Mouse (Mus musculus) midbrain, embryonic 11.5 days (tissue): ENCODE results near the gene Atxn1. TPM values are rescaled to one million over a fixed set of nuclear protein-coding genes. Genes with fewer than 3 reads are reported as not detected.

Source experiments
- ATAC-seq: fragments of 200-750 bp; cut with Nextera tagmentation; 2 replicates; pipeline ENCODE4 v1.8.0; 2017; ENCODE audit warnings: moderate TSS enrichment, moderate library complexity; ENCODE audit not compliant: low FRiP score
- DNase-seq: peaks from one replicate; pipeline ENCODE4 v3.0.0; 2015; ENCODE audit warnings: low spot score; ENCODE audit errors: missing footprints
- H3K27ac ChIP-seq: fragments of 300-500 bp; sonication (generic); 2 replicates; pipeline ENCODE4 v1.5.1; 2014; ENCODE audit warnings: low read depth, low read length
- H3K27me3 ChIP-seq: fragments of 300-500 bp; sonication (generic); 2 replicates; pipeline ENCODE4 v1.6.1; 2014; ENCODE audit warnings: mild to moderate bottlenecking, low read length, moderate library complexity, mixed read lengths; ENCODE audit not compliant: control insufficient read depth, insufficient read depth
- H3K36me3 ChIP-seq: fragments of 300-500 bp; sonication (generic); 2 replicates; pipeline ENCODE4 v1.6.1; 2014; ENCODE audit warnings: mild to moderate bottlenecking, low read length, moderate library complexity, mixed read lengths; ENCODE audit not compliant: control insufficient read depth, insufficient read depth
- H3K4me1 ChIP-seq: fragments of 300-500 bp; sonication (generic); 2 replicates; pipeline ENCODE4 v1.6.1; 2014; ENCODE audit warnings: low read length; ENCODE audit not compliant: control insufficient read depth, insufficient read depth
- H3K4me2 ChIP-seq: fragments of 300-500 bp; sonication (generic); 2 replicates; pipeline ENCODE4 v1.6.1; 2014; ENCODE audit warnings: mild to moderate bottlenecking, moderate library complexity
- H3K4me3 ChIP-seq: fragments of 300-500 bp; sonication (generic); 2 replicates; pipeline ENCODE4 v1.5.1; 2014; ENCODE audit warnings: low read depth, low read length
- H3K9ac ChIP-seq: fragments of 300-500 bp; sonication (generic); 2 replicates; pipeline ENCODE4 v1.6.1; 2014; ENCODE audit warnings: low read length
- H3K9me3 ChIP-seq: fragments of 300-500 bp; sonication (generic); 2 replicates; pipeline ENCODE4 v1.6.1; 2016; ENCODE audit warnings: low read length; ENCODE audit not compliant: control insufficient read depth
- WGBS: fragments of 180-500 bp; shearing (Covaris S2); extraction: QIAGEN DNeasy Blood & Tissue Kit; methylation state at CpG from one replicate; pipeline ENCODE4 v1.1.7; 2014; 5-methylcytosine and 5-hydroxymethylcytosine counted together
- polyA plus RNA-seq: library from polyadenylated mRNA; unstranded; fragments of >200 nt; fragmentation: Nextera tagmentation; extraction: Ambion mirVana; gene quantifications from 2 replicates; pipeline ENCODE4 v1.2.1, GENCODE M21; 2014

Atxn1 gene
- polyA plus RNA-seq, 1 experiment from 2014 or later: 1.7 TPM

DNA sequence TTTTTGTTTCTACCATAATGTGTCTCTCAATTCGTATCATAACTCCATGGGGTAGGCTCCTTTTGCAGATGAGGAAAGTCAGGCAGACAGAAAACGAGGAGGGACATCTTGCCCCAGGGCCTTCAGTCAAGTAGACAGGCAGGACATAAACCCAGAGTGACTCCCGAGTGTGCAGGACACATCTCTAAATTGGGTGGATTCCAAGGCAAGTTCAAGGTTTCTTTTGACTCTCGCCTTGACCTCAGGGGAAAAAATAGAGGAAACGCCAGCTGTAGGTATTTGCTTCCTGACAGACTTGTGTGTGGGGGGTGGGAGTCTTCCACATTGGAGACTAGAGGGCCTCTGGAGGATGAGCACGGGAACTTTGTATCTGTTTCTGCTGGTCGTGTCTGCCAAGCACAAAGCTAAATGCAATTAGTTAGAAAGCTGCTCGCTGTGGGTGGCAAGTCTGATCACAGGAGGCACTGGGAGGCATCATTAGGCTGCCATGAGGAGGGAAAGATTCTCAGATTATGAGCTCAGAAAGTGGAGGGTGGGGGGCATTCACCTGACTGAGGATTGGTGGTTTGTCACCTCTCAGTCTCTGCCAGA, 449.9 kb downstream of the Atxn1 start:
- no peak for DNase-seq

DNA sequence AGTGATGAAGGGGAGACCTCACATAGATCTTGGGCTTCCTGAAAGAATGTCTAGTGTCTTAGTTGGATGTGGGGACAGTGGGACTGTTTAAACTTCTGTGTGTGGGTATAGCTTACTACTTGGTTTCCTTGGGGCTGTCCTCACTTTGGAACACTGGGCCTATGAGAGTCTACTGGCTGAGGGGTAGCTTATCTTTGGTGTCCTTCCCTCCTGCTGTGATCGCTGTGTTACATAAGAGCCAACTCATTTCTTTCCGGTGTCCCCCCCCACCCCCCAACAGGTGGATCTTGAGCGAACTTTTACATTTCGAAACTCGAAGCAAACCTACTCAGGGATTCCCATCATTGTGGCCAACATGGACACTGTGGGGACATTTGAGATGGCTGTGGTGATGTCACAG, 450.7 kb downstream of the Atxn1 start:
- H3K4me2 ChIP-seq: no peak overlapping the region
- WGBS: 84% methylated on average over 5 of the region's 5 CpGs
- peaks cover 12% of the 10 kb centered on the region for H3K4me1 ChIP-seq
- no peak overlapping the region for H3K9ac ChIP-seq
- no peaks in the 10 kb centered on the region for H3K9me3 ChIP-seq
- no peak overlapping the region for H3K4me3 ChIP-seq
- H3K27ac ChIP-seq: no peak overlapping the region
- no peaks in the 10 kb centered on the region for H3K36me3 ChIP-seq
- no peaks in the 10 kb centered on the region; the same call in 1 of the 2 replicates for H3K27me3 ChIP-seq
- ATAC-seq (no peak), DNase-seq (no peak)

More for the DNA sequence above, 449.9 kb downstream of the Atxn1 start:
- no peaks in the 10 kb centered on the region for H3K9me3 ChIP-seq
- no peak overlapping the region for H3K4me2 ChIP-seq
- peaks cover 12% of the 10 kb centered on the region for H3K4me1 ChIP-seq
- no peak for ATAC-seq
- no peaks in the 10 kb centered on the region for H3K36me3 ChIP-seq
- 68% methylated on average over 8 of the region's 8 CpGs for WGBS
- H3K9ac ChIP-seq: no peak overlapping the region
- no peaks in the 10 kb centered on the region; the same call in 1 of the 2 replicates for H3K27me3 ChIP-seq
- no peak overlapping the region for H3K27ac ChIP-seq
- H3K4me3 ChIP-seq: no peak overlapping the region

DNA sequence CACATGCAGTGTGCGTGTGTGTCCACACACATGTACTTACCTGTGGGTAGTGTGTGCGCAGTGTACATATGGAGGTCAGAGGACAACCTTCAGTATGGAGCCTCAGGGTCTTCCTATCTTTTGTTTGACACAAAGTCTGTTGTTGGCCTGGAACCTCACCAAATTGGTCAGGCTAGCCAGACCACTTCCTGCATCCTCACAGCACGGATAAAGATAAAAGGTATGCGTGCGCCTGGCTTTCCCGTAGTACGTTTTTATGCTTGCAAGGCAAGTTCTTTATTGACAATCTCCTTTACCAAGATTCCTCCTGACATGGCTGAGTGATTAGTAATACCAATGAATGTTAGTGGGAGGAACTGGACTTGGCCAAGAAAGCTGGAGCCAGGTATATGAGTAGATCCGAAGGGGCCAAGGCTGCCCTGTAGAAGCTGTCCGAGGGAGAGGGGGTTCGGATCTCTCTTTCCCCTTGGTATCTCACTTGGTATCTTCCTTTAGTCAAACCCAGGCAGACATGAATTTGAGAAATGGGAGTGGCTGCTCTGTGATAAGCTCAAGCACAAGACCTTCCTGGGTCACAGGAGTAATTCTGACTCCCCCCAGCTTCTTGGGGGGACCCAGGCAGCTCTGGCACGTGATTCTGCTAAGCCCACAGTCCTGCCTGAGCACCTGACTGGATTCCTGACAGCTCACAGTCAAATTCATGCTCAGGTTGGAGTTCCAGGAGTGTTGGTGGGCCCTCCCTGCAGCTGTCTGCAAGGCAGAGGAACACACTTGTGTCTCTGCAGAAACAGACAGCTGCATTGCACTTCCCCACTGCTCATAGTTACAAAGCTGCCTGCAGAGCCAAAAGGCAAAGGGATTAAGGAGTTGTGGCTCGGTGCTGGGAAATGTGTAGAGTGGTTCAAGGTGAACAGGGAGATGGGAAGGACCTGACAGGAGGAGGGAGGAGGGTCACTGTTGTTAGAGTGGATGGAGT, 451.5 kb downstream of the Atxn1 start:
- Histone ChIP-seq H3K4me1 (peaks cover 14% of the 10 kb centered on the region), H3K4me2 (no peak overlapping the region), H3K27ac (no peak overlapping the region), H3K9me3 (no peaks in the 10 kb centered on the region), H3K4me3 (no peak overlapping the region), H3K9ac (no peak overlapping the region), H3K27me3 (no peaks in the 10 kb centered on the region; the same call in 1 of the 2 replicates), H3K36me3 (no peaks in the 10 kb centered on the region)
- DNase-seq (no peak), ATAC-seq (no peak)
- 77% methylated on average over 12 of the region's 12 CpGs for WGBS

DNA sequence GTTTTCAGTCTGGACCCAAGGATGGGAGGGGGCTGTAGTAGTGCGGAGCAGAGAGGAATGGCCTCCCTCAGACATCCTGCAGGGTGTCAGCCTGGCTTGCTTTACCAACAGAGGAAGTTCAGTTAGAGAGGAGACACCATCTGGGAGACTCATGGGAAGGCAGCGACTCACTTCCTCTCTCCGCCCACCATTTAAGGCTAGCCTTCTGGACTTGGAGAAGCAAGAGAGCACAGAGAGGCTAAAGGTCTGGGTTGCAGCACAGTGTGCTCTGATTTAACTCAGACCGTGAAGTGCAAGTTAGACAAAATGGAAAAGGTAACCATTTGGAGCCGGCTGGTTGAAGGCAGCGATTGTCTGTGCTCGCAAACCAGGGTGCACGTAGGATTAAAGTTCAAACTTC, 452.3 kb downstream of the Atxn1 start:
- H3K27ac ChIP-seq: no peak overlapping the region
- DNase-seq (no peak), ATAC-seq (no peak)
- no peak overlapping the region for H3K4me2 ChIP-seq
- no peaks in the 10 kb centered on the region; the same call in 1 of the 2 replicates for H3K27me3 ChIP-seq
- H3K36me3 ChIP-seq: no peaks in the 10 kb centered on the region
- no peak overlapping the region for H3K9ac ChIP-seq
- peaks cover 14% of the 10 kb centered on the region for H3K4me1 ChIP-seq
- WGBS: 81% methylated on average over 8 of the region's 8 CpGs
- no peak overlapping the region for H3K4me3 ChIP-seq
- no peaks in the 10 kb centered on the region for H3K9me3 ChIP-seq

DNA sequence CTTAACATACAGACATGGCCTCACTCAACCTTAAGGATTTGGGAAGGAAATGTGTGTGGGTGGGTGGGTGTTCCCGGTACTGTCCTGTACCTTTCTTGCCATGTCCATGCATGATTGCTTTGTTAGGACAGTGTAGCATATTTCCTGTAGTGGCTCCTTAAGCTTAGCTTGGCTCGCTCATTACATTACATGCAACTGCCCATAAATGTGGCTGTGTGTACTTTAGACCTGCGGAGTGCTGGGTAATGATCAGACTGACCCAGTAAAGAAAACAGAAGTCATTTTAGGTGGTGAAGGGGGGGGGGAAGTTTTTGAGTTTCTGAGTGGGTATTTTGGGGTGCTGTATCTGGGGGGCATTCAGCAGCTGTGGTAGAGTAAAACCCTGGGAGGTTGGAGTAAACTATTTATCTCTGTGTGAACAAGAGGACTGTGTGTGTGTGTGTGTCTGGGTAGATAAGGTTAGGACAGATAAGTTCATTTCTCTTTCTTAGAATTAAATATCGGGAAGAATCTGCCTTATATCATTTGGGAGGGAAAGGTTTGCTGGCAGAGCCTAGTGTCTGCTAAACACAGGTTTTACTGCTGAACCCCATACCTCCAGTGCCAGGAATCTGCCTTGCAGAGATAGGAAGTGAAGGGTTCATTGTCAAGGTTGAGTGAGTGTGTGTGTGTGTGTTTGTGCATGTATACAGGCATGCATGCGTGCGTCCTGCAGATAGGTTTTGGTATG, 452.9 kb downstream of the Atxn1 start:
- H3K9me3 ChIP-seq: no peaks in the 10 kb centered on the region
- ATAC-seq (no peak), DNase-seq (no peak)
- H3K27me3 ChIP-seq: no peaks in the 10 kb centered on the region; the same call in 1 of the 2 replicates
- no peak overlapping the region for H3K27ac ChIP-seq
- peaks cover 10% of the 10 kb centered on the region for H3K4me1 ChIP-seq
- 87% methylated on average over 6 of the region's 6 CpGs for WGBS
- H3K4me2 ChIP-seq: no peak overlapping the region
- H3K9ac ChIP-seq: no peak overlapping the region
- H3K36me3 ChIP-seq: no peaks in the 10 kb centered on the region
- no peak overlapping the region for H3K4me3 ChIP-seq

DNA sequence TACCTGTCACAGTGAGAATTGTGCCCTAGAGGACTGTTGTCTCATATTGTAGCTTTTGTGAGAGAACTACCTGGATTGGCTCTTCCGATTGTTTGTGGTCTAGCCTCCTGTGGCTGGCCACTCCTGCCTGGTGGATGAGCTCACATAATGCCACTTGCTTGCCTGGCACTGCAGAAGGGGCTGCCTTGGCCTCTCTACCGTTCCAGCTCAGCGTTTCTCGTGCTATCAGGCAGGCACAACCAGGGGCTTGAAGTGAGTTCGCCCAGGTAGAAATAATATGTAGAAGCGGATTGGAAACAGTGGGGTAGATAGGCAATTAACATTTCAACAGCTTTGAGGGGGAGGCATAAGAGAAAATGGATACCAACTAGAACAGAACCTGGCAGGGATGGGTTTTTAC, 455.4 kb downstream of the Atxn1 start:
- no peaks in the 10 kb centered on the region; the same call in 1 of the 2 replicates for H3K27me3 ChIP-seq
- WGBS: 67% methylated on average over 6 of the region's 6 CpGs

DNA sequence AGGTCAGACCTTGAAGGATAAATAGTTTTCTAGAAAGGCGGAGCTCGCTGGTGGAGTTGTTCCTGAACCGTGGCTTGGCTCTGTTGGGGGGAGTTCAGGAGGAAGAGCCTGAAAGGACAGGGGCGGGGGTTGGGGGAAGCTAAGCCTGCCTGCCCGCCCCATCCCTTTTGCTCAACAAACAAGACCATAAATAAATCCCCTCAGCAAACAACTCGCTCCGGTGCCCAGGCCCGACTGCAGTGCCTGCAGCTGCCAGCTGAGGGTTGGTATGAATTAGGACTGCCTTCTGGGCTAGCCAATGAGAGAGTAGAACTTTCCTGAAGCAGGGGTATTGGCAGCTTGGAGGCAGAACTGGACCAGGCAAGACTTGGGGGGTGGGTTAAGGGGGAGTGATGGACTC, 456.3 kb downstream of the Atxn1 start:
- ATAC-seq: peak; percentile 67
- 4% methylated on average over 8 of the region's 8 CpGs for WGBS

More for the DNA sequence above, 455.4 kb downstream of the Atxn1 start:
- Histone ChIP-seq H3K36me3 (no peaks in the 10 kb centered on the region), H3K27ac (no peak overlapping the region), H3K4me2 (no peak overlapping the region), H3K9ac (no peak overlapping the region), H3K4me1 (peaks cover 4% of the 10 kb centered on the region; the same call in 1 of the 2 replicates), H3K4me3 (no peak overlapping the region), H3K9me3 (no peaks in the 10 kb centered on the region)
- DNase-seq (no peak), ATAC-seq (no peak)

DNA sequence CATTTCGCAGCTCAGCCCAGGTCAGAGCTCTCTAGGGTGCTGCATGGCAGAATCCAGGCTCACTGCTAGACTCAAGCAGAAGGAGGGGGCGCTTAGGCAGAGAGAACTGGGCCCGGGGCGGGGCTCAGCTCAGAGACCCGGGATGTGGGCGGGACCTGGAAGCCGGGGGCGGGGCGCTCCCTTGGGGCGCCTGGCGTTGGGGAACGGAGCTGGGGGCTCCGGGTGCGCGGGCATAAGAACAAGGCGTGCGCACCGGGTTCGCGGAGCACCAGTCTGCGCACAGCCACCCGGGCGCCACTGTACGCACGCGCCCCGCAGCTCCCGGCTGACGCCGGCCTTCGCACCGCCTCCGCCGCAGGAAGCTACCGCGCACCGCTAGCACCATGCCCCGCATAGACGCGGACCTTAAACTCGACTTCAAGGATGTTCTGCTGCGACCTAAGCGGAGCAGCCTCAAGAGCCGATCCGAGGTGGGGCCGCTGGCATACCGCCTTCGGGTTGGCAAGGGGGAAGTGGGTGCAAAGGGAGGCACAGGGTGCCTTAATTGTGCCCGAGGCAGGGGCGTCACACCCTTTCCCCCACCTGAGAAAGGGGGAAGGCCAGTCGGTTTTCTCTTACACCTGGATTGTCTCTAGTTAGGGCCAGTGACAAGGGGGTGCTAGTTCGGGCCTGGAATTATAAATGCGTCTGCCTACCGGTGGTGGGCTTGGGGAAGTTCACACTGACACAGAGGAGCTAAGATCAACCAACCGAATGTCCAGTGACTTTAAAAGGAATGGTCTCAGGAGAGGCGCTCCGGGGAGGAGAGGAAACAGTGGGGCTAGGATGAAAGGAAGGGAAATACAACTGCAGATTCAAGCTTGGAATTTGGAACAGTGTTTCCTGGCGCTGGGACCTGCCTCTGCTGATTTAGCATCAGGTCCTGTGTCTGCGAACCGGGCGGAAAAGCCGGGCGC, 457.3 kb downstream of the Atxn1 start, which contains the start of gene Gmpr:
Gene Gmpr (plus strand): TSS at position 171 of the 956 bp plus-strand sequence.
- peak within 1 kb of the TSS; percentile 63 for H3K9ac ChIP-seq
- ATAC-seq: peak; percentile 85
- H3K27me3 ChIP-seq: no peaks in the 10 kb centered on the region; the same call in 1 of the 2 replicates
- peak within 1 kb of the TSS; percentile 90 for H3K4me2 ChIP-seq
- H3K9me3 ChIP-seq: no peaks in the 10 kb centered on the region
- under 1% methylated on average over 63 of the region's 63 CpGs for WGBS
- H3K36me3 ChIP-seq: no peaks in the 10 kb centered on the region
- H3K4me1 ChIP-seq: peaks cover 2% of the 10 kb centered on the region; the same call in 1 of the 2 replicates
- H3K4me3 ChIP-seq: peak within 1 kb of the TSS; percentile 54
- DNase-seq: peak; percentile 96
- no peak within 1 kb of the TSS for H3K27ac ChIP-seq

More for the DNA sequence above, 456.3 kb downstream of the Atxn1 start:
- H3K36me3 ChIP-seq: no peaks in the 10 kb centered on the region
- H3K4me2 ChIP-seq: peak overlapping the region; percentile 90
- no peaks in the 10 kb centered on the region for H3K9me3 ChIP-seq
- H3K9ac ChIP-seq: peak overlapping the region; percentile 39; the same call in 1 of the 2 replicates
- peaks cover 4% of the 10 kb centered on the region; the same call in 1 of the 2 replicates for H3K4me1 ChIP-seq
- no peaks in the 10 kb centered on the region; the same call in 1 of the 2 replicates for H3K27me3 ChIP-seq
- DNase-seq: no peak
- no peak overlapping the region for H3K27ac ChIP-seq
- H3K4me3 ChIP-seq: peak overlapping the region; percentile 54
